Mouse (Mus musculus): ENCODE data around the gene Cdr2l. TPM values are rescaled to one million over a fixed set of nuclear protein-coding genes. Genes with fewer than 3 reads are reported as not detected.

Gene Cdr2l
- total RNA-seq, 4 experiments from 2014 or later = 0.77 to 1.6 (median 1.1) TPM

- DNase-seq (ENCODE audit: low spot score in 2 of 2) = no peak
These were observed 24.0 kb downstream of the Cdr2l start for GRCm38 (mm10) chr11:115405723-115406122.

DNA sequence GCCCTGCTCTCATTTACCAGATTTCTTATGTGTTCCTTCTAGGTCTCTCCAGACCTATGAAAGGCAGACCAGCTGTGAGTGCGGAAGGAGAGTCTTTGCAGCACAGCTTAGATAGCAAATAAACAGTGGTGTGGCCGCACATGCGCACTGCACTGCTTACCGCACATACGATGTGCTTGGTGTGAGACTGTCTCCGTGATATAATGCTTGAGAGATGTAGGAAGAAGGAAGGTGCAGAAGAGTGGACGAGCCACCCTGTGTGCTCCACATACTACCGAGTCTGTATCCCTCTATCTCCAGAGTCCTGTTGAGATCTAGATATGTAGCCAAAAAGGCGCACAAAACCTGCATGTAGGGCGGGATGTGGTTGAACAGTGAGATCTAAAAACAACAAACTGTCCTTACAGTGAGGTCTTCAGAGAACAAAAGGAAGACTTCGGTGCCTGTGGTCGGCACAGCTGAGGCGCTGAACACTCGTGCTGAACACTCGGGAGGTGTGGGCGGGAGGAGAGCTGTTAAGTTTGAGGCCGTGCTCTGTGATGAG is 25.2 kb downstream of the Cdr2l start:
- no peak for DNase-seq (ENCODE audit: low spot score in 2 of 2)

GRCm38 (mm10) chr11:115408266-115408920 is 26.7 kb downstream of the Cdr2l start:
- DNase-seq (ENCODE audit: low spot score in 2 of 2) = no peak

- DNase-seq (ENCODE audit: low spot score in 2 of 2) = no peak
These were observed 27.8 kb downstream of the Cdr2l start for GRCm38 (mm10) chr11:115409556-115409955.

DNA sequence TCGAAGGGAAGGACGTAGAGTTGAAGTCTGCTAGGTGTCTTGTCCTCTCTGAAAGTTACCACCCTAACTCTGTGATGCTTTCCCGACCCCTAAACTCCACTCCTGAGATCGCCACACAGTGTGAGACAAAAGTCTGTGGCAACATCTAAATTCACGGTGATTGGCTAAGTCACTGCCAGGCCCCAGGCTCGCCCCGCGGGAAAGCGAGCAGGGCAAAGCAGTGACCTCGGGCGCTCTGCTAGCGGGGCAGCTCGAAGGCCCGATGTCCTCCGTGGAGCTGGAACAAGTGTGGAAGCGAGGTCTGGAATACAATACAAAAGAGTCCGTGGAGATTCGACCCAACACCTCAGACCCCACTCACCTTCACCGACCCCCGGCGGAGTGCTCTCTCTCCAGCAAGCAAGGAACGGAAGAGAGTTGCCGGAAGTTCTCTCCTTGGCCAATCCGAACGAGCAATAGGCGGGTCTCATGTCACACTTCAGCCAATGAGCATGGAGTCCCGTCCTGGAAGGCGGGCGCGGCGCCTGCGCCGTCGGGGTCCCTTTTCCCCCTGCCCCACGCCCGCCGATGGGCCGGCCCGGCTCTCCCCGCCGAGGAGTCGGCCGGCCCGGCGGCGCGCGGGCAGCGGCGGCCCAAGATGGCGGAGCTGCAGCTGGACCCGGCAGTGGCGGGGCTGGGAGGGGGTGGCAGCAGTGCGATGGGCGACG is 38.0 kb downstream of the Cdr2l start, which contains the start of the genes Atp5h and Kctd2:
Gene Atp5h (minus strand): TSS at position 432 of the 707 bp plus-strand sequence.
Gene Kctd2 (plus strand): TSS at position 598 of the 707 bp plus-strand sequence.
- DNase-seq (ENCODE audit: low spot score in 2 of 2) = peak; percentile 90 to 94

- peak; percentile 33 to 51 for DNase-seq (ENCODE audit: low spot score in 2 of 2)
These were observed 38.8 kb downstream of the Cdr2l start for GRCm38 (mm10) chr11:115420336-115421190.

- DNase-seq (ENCODE audit: low spot score in 2 of 2) = no peak
These were observed 39.6 kb downstream of the Cdr2l start for GRCm38 (mm10) chr11:115421328-115421727.

GRCm38 (mm10) chr11:115421972-115422371 is 40.3 kb downstream of the Cdr2l start:
- DNase-seq (ENCODE audit: low spot score in 2 of 2) = no peak

DNA sequence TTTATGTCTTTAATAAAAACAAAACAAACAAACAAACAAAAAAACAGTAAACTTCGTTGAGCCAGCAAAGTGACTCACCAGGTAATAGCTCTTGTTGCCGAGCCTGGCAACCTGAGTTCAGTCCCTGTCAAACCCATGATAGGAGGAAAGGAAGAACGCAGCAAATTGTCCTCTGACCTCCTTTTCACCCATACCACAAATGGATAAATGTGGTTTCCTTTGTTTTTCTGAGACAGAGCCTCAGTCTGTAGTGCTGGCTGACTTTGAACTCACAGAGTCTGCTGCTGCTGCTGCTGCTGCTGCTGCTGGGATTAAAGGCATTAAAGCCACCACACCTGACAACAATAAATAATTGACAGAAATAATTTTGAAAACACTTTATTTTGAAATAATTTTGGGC is 41.4 kb downstream of the Cdr2l start:
- DNase-seq (ENCODE audit: low spot score in 2 of 2) = no peak

DNA sequence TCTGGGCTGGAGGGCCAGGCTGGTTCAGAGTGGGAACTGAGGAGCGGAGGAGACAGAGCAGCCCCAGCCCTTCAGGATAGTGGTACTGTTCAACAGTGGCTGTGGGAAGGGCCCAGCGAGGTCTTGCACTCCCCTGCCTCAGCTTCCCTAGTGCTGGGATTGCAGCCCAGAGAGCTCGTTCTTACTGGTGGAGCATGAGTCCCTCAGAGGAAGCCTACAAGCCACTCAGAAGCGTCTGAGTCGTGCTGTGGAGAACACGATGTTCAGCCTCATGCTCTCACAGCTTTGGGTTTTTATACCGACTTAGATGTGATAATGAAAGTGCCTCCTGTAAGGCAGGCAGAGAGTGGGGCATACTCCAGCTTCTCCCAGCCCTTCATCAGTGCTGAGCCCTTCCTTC is 43.0 kb downstream of the Cdr2l start:
- DNase-seq (ENCODE audit: low spot score in 2 of 2) = no peak

GRCm38 (mm10) chr11:115425671-115426070 is 44.0 kb downstream of the Cdr2l start:
- no peak for DNase-seq (ENCODE audit: low spot score in 2 of 2)

DNA sequence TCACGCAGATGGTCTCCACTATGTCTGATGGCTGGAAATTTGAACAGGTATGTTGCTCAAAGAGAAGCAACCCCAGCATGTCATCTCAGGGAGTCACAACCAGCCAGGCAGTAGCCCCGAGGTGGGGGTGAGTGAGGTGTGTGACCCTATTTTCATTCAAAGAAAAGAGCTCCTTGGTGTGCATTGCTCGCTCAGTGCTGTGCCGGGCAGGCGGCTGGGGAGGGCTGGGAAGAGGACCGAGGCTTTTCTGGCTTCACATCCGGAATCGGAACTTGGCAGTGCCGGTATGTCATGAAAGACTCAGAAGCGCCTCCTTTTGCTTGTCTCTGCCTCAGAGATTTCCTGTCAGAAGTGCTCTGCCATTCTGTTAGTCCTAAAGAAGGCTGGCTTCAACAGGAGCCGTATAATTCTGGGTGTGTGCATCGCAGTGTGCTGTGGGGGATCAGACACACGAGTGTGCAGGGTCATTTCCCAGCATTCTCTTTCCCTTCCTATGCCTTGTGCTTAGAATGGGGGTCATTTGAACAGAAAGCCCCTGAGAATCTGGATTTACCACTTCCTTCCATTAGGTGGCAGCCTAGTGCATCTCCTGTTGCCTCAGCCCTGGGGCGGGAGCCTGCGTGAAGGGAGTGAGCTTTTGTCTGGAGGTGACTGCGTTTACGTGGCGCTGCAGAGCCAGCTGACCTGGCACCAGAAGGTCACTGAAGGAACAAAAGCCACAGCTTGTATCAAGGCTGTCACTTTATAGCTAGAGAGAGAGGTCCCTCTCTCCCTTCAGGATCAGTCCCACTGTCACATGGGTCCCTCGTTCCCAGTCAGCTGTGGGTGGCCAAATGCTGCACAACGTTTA is 46.0 kb downstream of the Cdr2l start:
- DNase-seq (ENCODE audit: low spot score in 2 of 2) = peak; percentile 28 to 41

DNA sequence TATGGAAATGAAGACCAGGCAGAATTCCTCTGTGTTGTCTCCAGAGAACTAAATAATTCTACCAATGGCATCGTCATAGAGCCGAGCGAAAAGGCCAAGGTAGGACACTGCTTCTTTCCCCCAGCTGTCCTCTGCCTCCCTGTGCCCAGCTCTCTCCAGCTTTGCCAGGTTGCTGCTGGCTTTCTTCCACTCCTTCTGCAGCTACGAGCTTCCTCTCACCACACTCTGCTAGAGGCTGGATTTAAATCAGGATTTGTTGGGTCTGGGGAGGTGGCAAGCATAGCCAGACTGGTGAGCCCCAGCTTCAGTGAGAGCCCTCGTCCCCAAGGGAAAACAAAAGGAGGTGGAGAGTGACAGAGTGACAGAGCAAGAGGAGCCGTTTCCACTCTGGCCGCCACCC is 47.6 kb downstream of the Cdr2l start:
- DNase-seq (ENCODE audit: low spot score in 2 of 2) = no peak

DNA sequence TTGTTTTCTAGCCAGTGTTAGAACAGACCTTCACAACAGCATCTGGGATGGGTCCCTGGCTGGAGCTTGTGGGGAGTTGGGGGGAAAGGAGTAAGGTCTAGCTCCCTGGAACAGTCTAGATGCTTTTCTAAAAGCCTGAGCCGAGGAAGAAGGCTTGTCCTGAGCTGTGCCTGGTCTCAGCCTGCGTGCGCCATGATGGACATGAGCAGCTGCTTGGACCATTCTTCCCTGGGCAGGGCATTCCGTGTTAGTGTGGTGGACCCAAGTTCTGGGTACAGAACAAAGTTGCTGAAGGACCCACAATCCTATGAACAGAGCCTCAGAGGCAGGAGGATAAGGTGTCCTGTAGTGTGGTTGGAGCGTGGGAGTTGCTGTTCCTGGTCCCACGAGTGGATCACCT is 48.8 kb downstream of the Cdr2l start:
- DNase-seq (ENCODE audit: low spot score in 2 of 2) = no peak

DNA sequence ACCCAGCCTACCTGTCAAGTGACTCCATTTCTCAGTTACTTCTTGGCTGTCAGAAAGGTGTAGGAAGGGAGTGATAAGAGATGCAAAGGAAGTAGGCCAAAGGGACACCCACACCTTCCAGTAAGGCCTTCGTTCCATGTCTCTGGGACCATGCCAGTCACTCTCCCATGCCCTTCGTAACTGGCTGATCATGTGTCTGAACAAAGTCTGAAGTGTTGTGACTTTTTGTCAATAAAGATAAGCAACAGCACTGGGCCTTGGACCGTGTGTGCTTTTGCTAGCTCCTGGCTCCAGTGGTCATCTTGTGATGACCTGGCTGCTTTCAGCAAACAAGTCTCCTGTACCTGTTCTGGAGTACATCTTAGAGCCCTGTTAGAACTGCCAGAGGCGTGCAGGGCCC is 51.1 kb downstream of the Cdr2l start:
- DNase-seq (ENCODE audit: low spot score in 2 of 2) = no peak

GRCm38 (mm10) chr11:115433342-115433741 is 51.6 kb downstream of the Cdr2l start:
- no peak for DNase-seq (ENCODE audit: low spot score in 2 of 2)

GRCm38 (mm10) chr11:115435596-115436337 is 54.1 kb downstream of the Cdr2l start:
- DNase-seq (ENCODE audit: low spot score in 2 of 2) = no peak

- DNase-seq (ENCODE audit: low spot score in 2 of 2) = no peak
These were observed 55.9 kb downstream of the Cdr2l start for GRCm38 (mm10) chr11:115437571-115438122.

DNA sequence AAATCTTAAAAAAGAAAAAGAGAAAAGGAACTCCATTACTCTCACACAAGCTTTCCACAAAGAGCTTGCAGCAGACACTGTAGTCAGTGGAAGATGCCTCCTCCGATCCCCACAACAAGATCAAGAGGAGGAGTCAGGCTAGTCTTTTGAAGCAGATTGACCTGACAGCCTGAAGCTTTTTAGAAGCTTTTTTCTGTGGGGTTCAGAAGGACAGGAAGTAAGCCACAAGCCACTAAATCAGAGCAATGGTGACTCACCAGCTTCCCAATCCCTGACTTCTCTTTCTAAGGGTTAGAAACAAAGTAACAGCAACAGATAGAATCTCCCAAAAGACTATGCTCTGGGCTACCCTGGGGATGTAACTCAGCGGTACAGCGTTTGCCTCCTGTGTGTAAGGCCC is 57.6 kb downstream of the Cdr2l start:
- no peak for DNase-seq (ENCODE audit: low spot score in 2 of 2)

Measured in gastrocnemius, adult 8-10 months (tissue).